Mouse (Mus musculus) testis, postnatal 10 days (tissue): ENCODE results near the gene Hsd17b12.
A peak's percentile ranks its signal among the peaks of the same experiment; 100 is the strongest.

ENCODE experiments used
- DNase-seq: peaks from one replicate; pipeline ENCODE4 v3.0.0; 2021; ENCODE audit warnings: low spot score

Gene Hsd17b12

GRCm38 (mm10) chr2:94157592-94158519 lies at the start of gene Hsd17b12:
Hsd17b12 (minus strand) TSS chr2:94157964.
- DNase-seq = peak; percentile 99

- DNase-seq = no peak
Measured at GRCm38 (mm10) chr2:94184906-94185305, 27.1 kb upstream of the Hsd17b12 start.

DNA sequence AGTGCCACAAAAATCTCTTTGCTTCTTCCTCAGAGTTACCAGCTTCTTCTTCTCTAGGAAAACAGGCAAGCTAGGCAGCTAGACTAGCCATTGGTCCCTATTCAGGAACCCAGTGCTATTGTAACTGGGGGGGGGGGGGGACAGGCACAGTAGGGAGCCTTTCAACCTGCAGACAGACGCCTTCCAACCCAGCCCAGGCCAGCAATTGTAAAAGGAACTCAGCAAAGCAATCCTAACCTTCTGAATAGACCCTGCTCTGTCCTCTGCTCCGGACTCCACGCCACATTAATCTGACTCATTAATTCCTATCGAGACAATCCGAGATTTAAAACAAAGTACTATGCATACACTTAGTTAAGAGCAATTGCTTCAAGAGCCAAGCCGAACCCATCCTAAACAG lies 26.4 kb upstream of the Hsd17b12 start:
- no peak for DNase-seq

DNA sequence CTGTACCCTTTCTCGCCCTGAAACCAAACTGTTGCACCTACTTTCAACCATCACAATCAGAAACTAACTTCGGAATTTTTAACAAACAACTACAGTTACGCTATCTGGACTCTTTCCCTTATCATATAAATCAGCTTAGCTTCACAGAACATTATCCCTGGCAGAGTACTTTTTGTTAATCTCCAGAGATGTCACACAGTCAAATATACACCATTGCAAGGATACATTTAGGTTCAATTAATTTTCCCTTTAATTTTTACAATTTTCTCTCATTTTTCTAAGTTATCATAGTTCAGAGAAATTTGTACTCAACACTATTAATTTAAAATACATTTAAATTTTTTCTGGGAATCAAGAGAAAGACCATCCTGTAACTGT lies 21.3 kb upstream of the Hsd17b12 start:
- no peak for DNase-seq

DNA sequence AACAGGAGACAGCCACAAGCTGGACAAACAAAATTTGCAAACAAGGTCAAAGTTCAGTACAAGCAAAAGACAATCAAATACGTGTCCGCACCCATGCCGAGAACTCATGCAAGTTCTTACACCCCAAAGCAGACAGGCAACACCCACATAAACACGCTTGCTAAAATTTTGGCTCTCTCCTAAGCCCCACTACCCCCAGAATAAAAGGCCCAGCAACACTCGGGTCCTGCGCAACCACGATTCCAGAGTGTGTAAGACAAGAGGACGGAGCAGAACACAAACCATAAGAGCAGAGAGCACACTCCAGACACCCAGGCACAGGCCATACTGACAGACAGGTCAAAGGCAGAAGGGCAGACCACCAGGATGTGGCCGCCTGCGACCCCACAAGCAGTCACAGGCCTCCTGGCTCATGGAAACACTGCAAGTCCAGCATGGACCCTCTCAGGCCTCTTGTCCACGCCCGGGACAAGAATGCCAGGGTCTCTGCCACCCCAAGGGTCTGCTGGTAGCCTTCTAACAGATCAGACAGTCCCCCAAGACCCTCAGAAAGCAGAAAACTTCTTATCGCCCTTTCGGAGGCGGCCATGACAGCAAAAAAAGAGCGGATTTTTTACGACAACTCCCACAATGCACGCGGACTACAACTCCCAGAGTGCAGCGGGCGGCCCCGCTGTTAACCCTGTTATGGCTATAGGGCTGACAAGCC lies 20.7 kb upstream of the Hsd17b12 start:
- peak; percentile 88 for DNase-seq

DNA sequence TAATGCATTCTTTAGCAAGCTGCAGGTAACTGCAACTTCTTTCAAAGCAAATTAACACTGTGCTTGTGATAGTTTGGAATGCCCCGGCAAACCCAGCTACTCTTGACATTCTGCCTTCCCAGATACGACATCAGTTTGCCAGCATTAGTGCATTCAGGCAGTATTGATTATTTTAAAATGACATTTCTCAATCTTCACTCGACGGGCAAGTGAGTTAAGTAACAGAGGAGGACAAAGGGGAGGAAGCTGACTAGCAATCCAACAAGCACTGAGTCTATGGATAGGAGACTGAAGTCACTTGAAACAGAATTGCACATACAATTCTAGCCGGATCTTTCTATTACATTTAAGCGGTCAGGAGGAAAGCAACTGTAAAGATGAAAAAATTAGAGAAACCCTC lies 19.5 kb upstream of the Hsd17b12 start:
- DNase-seq = no peak

- no peak for DNase-seq
Measured at GRCm38 (mm10) chr2:94176381-94176780, 18.6 kb upstream of the Hsd17b12 start.

DNA sequence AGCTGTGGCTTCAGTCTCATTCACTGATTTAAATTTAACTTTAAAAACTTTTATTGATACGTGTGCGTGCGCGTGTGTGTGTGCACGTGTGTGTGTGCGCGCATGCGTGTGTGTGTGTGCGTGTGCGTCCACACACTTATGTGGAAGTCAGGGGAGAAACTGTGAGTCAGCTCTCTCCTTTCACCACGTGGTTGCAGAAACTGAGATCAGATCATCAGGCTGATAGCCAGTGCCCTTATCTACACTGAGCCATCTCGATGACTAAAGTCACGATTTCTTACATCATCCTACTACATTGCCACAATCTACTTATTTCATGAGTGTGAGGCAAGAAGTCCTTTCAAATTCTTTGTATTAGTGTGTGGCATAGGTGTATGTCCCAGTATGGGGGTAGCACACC lies 15.8 kb upstream of the Hsd17b12 start:
- no peak for DNase-seq

- no peak for DNase-seq
Measured at GRCm38 (mm10) chr2:94163207-94163606, 5.4 kb upstream of the Hsd17b12 start.

GRCm38 (mm10) chr2:94162141-94162540 lies 4.4 kb upstream of the Hsd17b12 start:
- DNase-seq = no peak

DNA sequence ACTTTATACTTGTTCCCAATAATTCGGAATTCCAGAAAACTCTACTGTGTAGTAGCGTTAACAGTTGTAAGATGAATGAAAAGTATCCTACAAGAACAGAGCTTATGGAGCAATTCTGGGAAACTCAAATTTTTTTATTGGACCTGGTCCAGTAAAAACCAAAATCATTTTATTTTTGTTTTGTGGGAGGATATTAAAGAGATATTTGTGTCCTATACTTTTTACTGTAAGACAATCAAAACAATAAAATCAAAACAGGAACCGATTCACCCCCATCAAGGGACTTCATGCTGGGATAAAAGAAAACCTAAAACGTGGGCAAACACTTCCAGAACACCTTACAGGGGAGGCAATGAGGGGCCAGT lies 738 bp upstream of the Hsd17b12 start:
- DNase-seq = no peak

DNA sequence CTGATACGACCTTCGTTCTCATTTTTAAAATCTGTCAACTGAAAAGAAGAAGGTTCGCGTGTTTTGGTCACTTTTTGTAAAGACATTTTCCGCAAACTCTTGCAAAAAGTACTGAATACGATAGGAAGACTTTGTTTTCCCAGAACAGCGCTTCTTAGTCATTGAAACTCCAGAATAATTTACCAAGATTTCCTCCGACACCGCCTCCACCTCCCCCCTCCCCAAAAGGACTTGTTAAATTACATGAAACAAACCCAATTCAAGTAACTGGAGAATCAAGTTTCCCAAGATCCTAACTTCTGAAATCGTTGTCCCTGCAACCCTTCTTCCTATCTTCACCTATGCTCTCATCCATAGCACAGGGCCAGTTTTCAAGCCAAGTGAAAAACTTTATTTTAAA lies 713 bp downstream of the Hsd17b12 start:
- no peak for DNase-seq

- no peak for DNase-seq
Measured at GRCm38 (mm10) chr2:94145146-94145542, 12.6 kb downstream of the Hsd17b12 start.

DNA sequence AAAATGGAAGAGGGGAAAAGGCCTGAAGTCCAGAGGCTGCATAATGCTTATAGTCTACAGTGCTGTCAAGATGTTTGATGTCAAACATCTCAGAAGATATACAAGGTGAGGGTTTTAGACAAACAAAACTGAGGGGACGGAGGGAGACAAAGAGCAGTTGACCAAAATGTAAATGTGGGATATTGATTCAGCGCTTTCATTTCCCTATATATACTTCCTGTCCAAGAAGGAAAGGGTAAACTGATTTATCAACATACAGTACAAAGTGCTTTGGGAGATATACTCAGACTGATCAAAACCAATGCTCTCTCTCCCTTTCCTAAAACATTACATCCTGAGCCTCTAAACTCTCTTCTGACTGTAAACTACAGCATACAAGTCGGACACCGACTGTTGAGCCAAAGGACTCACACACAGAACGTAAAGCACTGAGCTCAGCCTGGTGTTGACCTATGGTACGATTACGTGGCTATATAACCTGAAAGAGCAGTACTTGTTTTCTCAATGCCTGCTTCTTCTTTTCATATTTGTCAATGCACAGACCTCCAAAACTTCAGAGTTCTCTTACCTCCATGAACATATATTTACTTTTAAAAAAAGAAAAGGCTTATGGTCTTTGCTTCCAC lies 13.1 kb downstream of the Hsd17b12 start:
- no peak for DNase-seq

DNA sequence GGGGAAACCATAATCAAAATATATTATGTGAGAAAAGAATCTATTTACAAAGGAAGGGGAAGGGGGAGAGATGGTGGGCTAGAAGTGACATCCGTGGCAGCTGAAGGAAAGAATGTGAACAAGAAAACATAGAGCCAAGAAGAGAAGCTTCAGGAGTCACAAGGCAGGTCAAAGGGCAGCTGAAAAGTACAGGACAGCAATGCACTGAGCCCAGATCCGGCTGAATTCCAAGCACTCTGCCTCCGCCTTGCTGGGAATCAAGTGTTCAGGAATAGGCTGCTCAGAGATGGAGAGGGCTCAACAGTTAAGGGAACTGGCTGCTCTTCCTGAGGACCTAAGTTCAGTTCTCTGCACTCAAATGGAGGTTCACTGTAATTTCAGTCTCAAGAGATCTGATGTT lies 16.5 kb downstream of the Hsd17b12 start:
- no peak for DNase-seq

DNA sequence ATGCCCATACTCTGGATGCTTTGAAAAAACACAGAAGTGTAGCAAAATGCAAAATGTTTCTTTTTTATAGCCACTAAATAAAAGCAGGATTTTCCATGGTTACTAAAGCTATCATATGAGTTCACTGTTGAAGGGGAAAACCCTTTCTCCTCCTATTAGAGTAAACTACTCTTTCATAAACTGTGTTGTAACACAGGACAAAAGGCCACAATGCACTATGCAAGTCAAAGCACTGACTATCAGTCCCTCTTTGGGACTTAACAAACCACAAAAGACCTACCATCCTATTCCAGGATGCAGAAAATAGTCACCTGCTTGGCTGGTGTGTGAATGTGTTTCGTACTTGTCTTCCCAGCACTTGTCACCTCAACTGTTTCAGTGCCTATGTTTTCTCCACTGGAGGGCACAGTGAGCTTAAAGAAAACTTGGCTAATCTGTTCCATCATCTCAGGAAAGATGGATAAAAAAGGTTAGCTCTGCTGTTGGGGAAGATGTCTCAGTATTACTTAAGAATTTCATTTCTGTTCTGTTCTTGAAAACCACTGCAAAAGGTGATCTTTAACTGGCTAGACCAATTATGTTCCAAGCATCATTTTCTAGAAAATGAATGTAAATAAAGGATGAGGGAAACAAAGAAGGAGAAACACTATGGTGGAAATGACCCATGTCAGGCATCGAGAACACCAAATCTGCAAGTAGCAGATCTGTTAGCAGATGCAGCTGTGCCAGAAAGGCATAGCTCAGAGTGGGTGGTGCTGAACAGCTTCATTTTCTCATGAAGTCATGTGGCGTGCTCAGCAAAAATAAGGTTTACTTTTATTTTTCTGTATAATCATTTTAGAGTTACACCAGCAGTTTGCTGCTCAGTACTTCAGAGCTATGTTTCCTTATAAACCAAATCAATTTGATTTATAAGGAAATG lies 19.0 kb downstream of the Hsd17b12 start:
- no peak for DNase-seq

- no peak for DNase-seq
Measured at GRCm38 (mm10) chr2:94136837-94137236, 20.9 kb downstream of the Hsd17b12 start.

- DNase-seq = no peak
Measured at GRCm38 (mm10) chr2:94128496-94128895, 29.3 kb downstream of the Hsd17b12 start.

GRCm38 (mm10) chr2:94122182-94123041 lies 35.4 kb downstream of the Hsd17b12 start:
- no peak for DNase-seq

DNA sequence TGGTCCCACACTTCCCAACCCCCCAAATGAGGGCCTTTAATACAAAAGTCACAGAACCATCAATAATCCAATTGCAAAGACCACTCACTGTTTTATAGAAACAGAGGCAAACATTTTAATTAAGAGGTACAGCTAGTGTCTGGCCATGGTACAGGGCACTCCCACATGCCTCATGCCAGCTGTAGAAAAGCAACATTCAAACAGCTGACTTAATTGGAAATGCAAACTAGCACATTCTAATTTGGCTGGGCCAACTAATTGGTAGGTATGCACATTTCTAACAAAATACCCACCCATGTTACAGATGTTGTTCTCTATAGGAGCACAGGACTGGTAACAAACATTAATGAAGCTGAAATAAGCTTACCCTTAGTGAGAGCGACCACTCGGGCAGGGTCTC lies 54.0 kb downstream of the Hsd17b12 start:
- DNase-seq = no peak

- no peak for DNase-seq
Measured at GRCm38 (mm10) chr2:94089901-94090300, 67.9 kb downstream of the Hsd17b12 start.
